Mouse (Mus musculus) Muller cell, postnatal 12 days (primary cell): ENCODE measurements around the gene Urb2.

Experiments
- DNase-seq: peaks from one replicate; pipeline ENCODE4 v3.0.0-alpha.2; 2015; ENCODE audit errors: inconsistent ontology term

Gene Urb2

GRCm38 (mm10) chr8:124021237-124022227 is at the start of gene Urb2, which contains the start of gene Taf5l:
Gene Urb2 (plus strand): TSS chr8:124021508.
Gene Taf5l (minus strand): TSS chr8:124021397.
- DNase-seq = peak; percentile 95

DNA sequence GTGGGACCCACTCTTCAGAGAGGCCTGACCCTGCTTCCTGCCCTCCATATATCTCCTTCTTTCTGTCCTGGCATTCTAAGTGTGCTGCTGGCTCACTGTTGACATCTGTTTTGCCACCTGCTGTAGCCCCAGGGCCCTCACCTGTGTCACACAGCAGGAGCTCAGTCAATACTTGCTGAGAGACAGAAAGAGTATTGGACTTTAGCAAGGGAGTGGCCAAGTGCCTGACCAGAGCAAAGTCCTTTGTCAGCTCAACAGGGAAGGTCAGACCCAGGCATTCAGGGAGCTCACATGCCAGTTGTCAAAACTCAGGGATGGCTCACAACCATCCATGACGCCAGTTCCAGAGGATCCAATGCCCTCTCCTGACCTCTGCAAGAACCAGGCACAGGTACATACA is 47.8 kb upstream of the Urb2 start:
- DNase-seq = no peak

GRCm38 (mm10) chr8:123977499-123977898 is 43.8 kb upstream of the Urb2 start:
- no peak for DNase-seq

DNA sequence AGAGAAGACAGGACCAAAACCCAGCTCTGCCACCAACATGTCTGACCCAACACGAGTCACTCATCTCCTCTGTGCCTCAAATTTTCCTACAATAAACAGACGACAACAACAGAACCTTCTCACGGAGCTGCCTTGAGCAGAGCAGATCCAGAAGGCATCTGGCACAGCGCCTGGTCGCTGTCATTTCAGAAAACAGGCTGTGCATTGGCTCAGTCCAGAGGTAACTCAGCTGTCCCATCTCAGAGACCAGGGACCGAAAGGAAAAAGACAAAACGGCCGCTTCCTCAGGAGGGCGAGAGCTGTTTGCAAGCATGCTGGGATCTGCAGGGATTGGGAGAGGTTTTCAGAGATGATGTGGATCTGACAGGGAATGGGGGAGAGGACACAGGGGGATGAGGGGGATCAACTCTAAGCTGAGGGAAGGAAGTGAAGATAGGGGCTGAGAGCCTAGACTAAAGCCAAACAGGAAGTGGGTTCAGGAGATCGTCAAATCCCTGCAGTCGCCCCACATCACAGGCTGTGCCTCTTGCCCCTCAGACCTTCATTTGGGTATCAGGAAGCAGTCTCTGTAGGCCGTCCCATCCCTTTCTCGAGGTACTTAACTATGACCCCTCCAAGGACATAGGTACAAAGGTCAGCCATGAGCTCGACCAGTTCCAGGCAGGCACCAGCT is 43.0 kb upstream of the Urb2 start:
- peak; percentile 14 for DNase-seq

DNA sequence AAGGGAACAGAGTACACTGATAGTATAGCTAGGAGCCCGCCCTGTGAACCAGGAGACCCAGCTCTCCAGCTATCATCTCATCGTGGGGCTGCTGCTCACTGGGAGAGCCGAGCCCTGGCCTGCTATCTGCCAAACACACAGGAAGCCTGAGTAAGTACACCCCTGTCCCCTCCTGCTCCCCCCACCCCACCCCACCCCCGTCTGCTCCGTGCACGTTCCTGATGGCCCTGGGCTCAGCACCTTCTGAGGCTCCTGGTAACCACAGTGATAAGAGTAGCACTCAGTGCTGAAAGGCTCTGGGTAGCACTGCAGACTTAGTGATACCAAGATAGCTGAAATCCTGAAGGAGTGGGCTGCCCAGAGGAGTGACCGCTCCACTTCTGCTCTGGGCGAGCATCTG is 42.4 kb upstream of the Urb2 start:
- no peak for DNase-seq

- no peak for DNase-seq
These were observed 41.1 kb upstream of the Urb2 start for GRCm38 (mm10) chr8:123980239-123980638.

- no peak for DNase-seq
These were observed 39.6 kb upstream of the Urb2 start for GRCm38 (mm10) chr8:123981674-123982073.

DNA sequence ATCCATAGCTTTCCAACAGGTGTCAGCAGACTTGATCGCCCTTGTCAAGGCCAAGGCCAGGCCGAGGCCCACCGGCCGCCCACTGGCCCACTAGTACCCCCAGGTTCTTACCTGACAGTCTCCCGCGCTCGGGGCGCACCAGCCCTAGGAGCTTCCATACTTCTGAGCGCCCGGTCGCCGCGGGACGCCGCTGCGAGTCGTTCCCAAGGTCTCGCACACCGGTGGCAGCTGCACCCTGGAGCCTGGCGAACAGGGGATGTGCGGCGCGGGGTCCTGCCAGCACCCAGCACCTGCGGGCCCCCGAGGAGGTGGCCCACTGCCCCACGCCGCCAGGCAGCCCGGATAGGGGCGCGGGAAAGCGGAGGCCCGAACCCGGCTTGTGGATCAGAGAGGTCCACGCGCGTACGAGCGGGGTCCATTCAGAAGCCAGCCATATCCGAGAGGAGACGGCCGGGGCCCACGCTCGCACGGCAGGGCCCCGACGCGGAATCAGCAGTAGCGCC is 39.0 kb upstream of the Urb2 start:
- no peak for DNase-seq

DNA sequence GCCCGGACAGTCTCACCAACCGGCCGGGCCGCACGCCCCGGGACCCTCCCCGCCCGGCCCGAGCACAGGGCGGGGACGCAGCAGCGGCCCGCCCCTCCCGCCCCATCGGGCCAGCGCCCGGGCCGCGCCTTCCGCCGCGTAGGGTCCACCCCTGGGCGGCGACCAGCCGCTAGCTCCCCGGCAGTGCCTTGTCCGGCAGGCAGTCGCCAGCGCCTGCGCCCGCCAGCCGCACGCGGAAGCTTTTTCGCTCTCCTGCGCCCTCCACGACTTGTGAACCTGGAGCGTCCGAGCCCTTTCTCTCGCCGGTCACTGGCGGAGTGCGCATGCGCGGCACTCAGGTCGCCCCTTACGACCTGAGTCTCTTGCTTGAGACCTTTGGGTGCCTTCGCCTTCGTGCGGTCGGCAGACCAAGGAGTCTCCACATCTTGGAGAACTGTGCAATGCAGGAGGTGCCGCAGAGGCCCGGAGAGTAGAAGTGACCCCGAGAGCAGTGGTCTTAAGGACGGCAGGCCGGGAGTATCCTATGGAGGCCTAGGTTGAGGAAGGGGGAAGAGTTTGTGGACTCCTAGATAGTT is 38.4 kb upstream of the Urb2 start, which contains the start of gene Abcb10:
Abcb10 (minus strand) TSS at position 297 of the 575 bp plus-strand sequence.
- DNase-seq = peak; percentile 95

- DNase-seq = no peak
These were observed 32.7 kb upstream of the Urb2 start for GRCm38 (mm10) chr8:123988605-123989038.

- no peak for DNase-seq
These were observed 32.2 kb upstream of the Urb2 start for GRCm38 (mm10) chr8:123989128-123989527.

DNA sequence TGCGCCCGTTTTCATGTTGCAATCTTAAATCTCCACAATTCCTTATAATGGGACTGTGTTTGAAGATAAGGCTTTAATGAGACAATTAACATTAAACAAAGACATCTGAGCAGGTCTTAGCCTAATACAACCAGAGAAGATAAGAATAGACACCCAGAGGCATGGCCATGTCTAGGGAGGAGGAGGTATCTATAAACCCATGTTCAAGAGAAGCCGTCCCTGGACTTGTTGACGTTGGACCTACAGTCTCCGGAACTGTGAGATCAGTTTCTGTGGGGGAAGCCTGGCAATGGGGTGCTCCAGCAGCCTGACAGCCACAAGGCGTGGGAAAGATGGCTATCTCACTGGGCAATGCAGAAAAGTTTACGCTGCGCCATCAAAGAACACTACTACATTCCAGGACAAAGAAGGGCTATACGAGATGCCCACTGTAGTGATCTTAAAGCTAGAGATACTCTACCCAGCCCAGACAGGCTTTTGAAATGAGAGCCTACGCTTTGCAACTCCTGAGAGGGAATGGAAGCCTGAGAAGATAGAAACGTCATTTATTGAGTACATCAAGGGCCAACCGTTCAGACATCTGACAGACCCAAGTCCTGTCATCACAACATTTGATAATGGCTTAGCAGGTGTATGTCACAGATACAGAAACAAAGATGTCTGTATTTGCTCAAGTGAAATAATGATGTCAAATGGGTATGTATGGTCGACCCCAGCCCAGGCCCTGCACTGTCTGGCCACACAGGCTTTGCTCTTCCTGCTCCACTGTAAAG is 30.8 kb upstream of the Urb2 start:
- no peak for DNase-seq

GRCm38 (mm10) chr8:123992587-123992986 is 28.7 kb upstream of the Urb2 start:
- peak; percentile 74 for DNase-seq

DNA sequence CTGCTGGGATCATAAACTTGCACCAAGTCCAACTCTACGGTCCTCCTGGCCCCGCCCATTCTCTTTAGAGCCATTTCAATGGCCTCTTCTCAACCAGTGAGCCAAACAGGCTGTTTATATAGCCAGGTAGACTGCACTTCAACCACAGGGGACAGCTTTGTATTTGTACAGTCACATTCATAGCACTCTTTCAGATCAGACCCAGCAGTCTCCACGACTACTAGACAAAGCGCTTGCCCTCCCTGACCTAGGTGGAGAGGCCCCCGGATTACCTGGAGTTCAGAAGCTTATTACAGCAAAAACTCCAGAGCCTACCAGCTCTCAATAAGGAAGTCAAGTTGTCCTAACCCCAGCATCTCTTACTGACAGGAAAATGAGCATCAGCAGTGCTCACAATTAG is 27.7 kb upstream of the Urb2 start:
- no peak for DNase-seq

- DNase-seq = no peak
These were observed 27.3 kb upstream of the Urb2 start for GRCm38 (mm10) chr8:123993997-123994396.

DNA sequence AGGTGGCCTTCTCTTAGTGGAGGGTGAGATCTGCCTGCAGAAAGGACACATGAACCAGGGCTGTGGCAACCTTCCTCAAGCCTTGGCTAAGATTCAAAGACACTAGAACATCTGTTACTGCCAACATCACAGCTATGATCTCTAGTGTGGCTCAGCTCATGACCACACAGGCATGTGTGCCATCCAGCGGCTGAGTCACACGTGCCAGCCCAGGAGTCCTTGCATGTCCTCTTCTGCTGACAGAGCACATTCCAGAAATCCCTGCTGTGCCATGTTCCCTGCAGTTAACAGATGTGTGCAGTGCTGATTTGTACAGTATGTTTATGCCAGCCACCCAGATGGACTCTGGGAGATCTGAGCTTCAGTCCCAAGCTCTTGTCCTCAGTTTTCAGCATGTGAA is 21.7 kb upstream of the Urb2 start:
- no peak for DNase-seq

- no peak for DNase-seq
These were observed 18.7 kb upstream of the Urb2 start for GRCm38 (mm10) chr8:124002546-124003108.

- DNase-seq = no peak
These were observed 13.5 kb upstream of the Urb2 start for GRCm38 (mm10) chr8:124007829-124008228.

GRCm38 (mm10) chr8:124011580-124011979 is 9.7 kb upstream of the Urb2 start:
- no peak for DNase-seq

- no peak for DNase-seq
These were observed 9.2 kb upstream of the Urb2 start for GRCm38 (mm10) chr8:124011989-124012586.
